Mouse (Mus musculus) heart, embryonic 15.5 days (tissue): ENCODE measurements around the gene Rassf5. TPM values are rescaled to one million over a fixed set of nuclear protein-coding genes. Genes with fewer than 3 reads are reported as not detected.

Experiments used
- ATAC-seq: fragments of 200-750 bp; cut with Nextera tagmentation; replicated peaks from 2 replicates; pipeline ENCODE4 v1.8.0; 2017; ENCODE audit warnings: low read depth, moderate TSS enrichment; ENCODE audit not compliant: insufficient number of reproducible peaks, insufficient read depth, low FRiP score
- H3K27ac ChIP-seq: fragments of 300-500 bp; sonication (generic); 2 replicates; pipeline ENCODE4 v1.5.1; 2015; ENCODE audit warnings: mild to moderate bottlenecking, inconsistent platforms
- H3K27me3 ChIP-seq: fragments of 300-500 bp; sonication (generic); 2 replicates; pipeline ENCODE4 v1.6.1; 2015; ENCODE audit warnings: inconsistent platforms
- H3K36me3 ChIP-seq: fragments of 300-500 bp; sonication (generic); 2 replicates; pipeline ENCODE4 v1.6.1; 2015; ENCODE audit warnings: mild to moderate bottlenecking, inconsistent platforms
- H3K4me1 ChIP-seq: fragments of 300-500 bp; sonication (generic); replicated peaks from 2 replicates; pipeline ENCODE4 v1.6.1; 2015; ENCODE audit warnings: inconsistent platforms
- H3K4me2 ChIP-seq: fragments of 300-500 bp; sonication (generic); 2 replicates; pipeline ENCODE4 v1.6.1; 2015; ENCODE audit warnings: inconsistent platforms, mild to moderate bottlenecking, moderate library complexity
- H3K4me3 ChIP-seq: fragments of 300-500 bp; sonication (generic); 2 replicates; pipeline ENCODE4 v1.5.1; 2015; ENCODE audit warnings: mild to moderate bottlenecking, inconsistent platforms
- H3K9ac ChIP-seq: fragments of 300-500 bp; sonication (generic); 2 replicates; pipeline ENCODE4 v1.6.1; 2015; ENCODE audit warnings: mild to moderate bottlenecking, inconsistent platforms
- H3K9me3 ChIP-seq: fragments of 300-500 bp; sonication (generic); replicated peaks from 2 replicates; pipeline ENCODE4 v1.6.1; 2016; ENCODE audit warnings: inconsistent platforms
- WGBS: fragments of 180-500 bp; shearing (Covaris S2); methylation state at CpG from one replicate; pipeline ENCODE4 v1.1.7; 2015; ENCODE audit warnings: mixed read lengths; 5-methylcytosine and 5-hydroxymethylcytosine counted together
- polyA plus RNA-seq: library from polyadenylated mRNA; unstranded; fragments of >200 nt; fragmentation: Nextera tagmentation; extraction: Ambion mirVana; gene quantifications from 2 replicates; pipeline ENCODE4 v1.2.1, GENCODE M21; 2015

The Rassf5 gene
- polyA plus RNA-seq, 1 experiment from 2014 or later = 11.0 TPM

DNA sequence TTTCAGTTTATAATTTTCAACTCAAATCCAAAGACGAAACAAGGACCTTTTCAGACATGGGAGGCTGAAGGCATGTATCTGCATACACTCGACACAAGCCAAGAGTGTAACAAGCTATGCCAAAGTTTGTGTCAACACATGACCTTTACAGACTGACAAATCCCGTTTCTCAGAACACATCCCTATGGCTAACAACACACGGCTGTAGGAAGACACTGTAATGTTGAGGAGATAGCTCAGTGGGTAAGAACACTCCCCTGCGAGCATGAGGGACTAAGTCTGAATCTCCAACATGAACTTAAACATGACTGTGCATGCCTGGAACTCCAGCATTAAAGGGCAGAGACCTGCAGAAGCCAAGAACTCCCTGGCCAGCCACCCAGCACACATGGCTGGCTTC, 38.7 kb downstream of the Rassf5 start:
- Histone ChIP-seq H3K27ac (no peak overlapping the region), H3K4me2 (no peak overlapping the region), H3K4me1 (peaks cover 4% of the 10 kb centered on the region; the same call in 1 of the 2 replicates), H3K36me3 (no peaks in the 10 kb centered on the region), H3K9me3 (no peaks in the 10 kb centered on the region), H3K9ac (no peak overlapping the region), H3K4me3 (no peak overlapping the region), H3K27me3 (no peaks in the 10 kb centered on the region)
- ATAC-seq = no peak
- WGBS = 66% methylated on average over 5 of the region's 5 CpGs

DNA sequence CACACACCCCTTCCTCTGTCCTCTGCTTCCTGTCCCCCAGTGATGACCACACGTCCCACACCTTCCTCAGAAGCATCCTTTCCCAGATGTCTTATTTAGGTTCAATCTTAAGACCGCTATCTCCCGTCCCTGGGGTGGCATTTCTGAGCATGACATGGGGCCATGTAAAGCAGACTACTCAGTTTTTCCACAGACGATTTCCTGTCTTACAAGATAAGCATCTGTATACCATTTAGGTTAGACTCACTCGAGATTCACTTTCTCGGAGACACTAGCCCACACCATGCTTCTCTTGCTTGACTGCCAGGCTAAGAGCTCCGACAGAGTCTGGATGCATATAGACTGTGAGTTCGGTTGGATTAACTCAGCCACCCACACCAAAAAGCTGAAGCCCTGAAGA, 40.6 kb downstream of the Rassf5 start:
- Histone ChIP-seq H3K4me2 (no peak overlapping the region), H3K36me3 (no peaks in the 10 kb centered on the region), H3K4me3 (no peak overlapping the region), H3K9me3 (no peaks in the 10 kb centered on the region), H3K27ac (no peak overlapping the region), H3K9ac (no peak overlapping the region), H3K4me1 (peaks cover 12% of the 10 kb centered on the region), H3K27me3 (no peaks in the 10 kb centered on the region)
- 68% methylated on average over 8 of the region's 8 CpGs for WGBS
- no peak for ATAC-seq

DNA sequence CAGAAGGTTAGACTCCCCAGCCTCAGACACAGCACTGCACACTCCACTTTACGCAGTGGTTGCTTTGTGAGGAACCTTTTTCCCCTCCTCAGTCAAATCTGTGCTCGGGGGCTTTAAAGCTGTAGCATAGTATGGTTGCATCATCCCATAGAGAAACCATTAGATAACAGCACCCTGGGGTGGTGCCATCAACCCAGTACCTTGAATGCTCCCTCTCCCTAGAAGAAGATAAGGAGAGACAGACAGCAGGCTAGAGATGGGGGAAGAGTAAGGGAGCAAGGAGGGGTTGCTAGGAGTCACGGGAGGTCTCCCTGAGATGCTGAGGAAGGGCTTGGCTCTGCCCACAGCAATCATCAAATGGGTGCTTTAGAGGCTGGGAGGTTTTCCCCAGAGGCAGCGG, 43.7 kb downstream of the Rassf5 start:
- Histone ChIP-seq H3K27ac (no peak overlapping the region), H3K9me3 (no peaks in the 10 kb centered on the region), H3K4me3 (no peak overlapping the region), H3K36me3 (no peaks in the 10 kb centered on the region), H3K4me2 (no peak overlapping the region), H3K27me3 (no peaks in the 10 kb centered on the region), H3K9ac (no peak overlapping the region), H3K4me1 (peaks cover 20% of the 10 kb centered on the region)
- ATAC-seq = no peak
- 74% methylated on average over 4 of the region's 4 CpGs for WGBS

- Histone ChIP-seq H3K9ac (no peak overlapping the region), H3K36me3 (no peaks in the 10 kb centered on the region), H3K4me1 (peaks cover 21% of the 10 kb centered on the region), H3K27ac (peak overlapping the region; percentile 47; the same call in 1 of the 2 replicates), H3K27me3 (no peaks in the 10 kb centered on the region), H3K4me3 (no peak overlapping the region), H3K9me3 (no peaks in the 10 kb centered on the region), H3K4me2 (no peak overlapping the region)
- WGBS = 58% methylated on average over 10 of the region's 10 CpGs
- ATAC-seq = no peak; the same call in 1 of the 2 replicates
These were observed 44.5 kb downstream of the Rassf5 start for GRCm38 (mm10) chr1:131200588-131200987.

DNA sequence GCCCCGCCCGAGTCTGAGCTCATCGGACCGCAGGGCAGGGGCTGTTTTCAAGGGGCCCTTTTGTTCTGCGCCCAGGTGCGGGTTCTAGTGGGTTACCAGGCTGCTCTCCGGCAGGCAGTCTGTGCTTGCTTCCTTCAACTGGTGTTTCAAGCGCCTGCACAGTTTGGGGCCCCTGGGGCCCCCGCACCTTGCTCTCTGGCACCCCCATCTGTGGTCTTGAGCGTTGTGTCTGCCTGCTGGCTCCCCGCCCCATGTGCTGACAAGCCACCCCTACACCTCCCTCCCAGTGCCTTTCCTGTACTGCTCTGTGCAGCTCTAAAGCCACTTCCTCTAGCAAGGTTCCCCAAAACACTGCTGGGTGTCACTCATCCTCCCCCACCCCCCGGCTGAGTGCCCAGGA, 45.1 kb downstream of the Rassf5 start:
- H3K4me1 ChIP-seq = peaks cover 21% of the 10 kb centered on the region
- no peak overlapping the region for H3K4me2 ChIP-seq
- H3K9me3 ChIP-seq = no peaks in the 10 kb centered on the region
- WGBS = 65% methylated on average over 12 of the region's 12 CpGs
- ATAC-seq = no peak; the same call in 1 of the 2 replicates
- H3K27ac ChIP-seq = peak overlapping the region; percentile 47
- H3K36me3 ChIP-seq = no peaks in the 10 kb centered on the region
- H3K4me3 ChIP-seq = peak overlapping the region; percentile 26; the same call in 1 of the 2 replicates
- H3K27me3 ChIP-seq = no peaks in the 10 kb centered on the region
- no peak overlapping the region for H3K9ac ChIP-seq

DNA sequence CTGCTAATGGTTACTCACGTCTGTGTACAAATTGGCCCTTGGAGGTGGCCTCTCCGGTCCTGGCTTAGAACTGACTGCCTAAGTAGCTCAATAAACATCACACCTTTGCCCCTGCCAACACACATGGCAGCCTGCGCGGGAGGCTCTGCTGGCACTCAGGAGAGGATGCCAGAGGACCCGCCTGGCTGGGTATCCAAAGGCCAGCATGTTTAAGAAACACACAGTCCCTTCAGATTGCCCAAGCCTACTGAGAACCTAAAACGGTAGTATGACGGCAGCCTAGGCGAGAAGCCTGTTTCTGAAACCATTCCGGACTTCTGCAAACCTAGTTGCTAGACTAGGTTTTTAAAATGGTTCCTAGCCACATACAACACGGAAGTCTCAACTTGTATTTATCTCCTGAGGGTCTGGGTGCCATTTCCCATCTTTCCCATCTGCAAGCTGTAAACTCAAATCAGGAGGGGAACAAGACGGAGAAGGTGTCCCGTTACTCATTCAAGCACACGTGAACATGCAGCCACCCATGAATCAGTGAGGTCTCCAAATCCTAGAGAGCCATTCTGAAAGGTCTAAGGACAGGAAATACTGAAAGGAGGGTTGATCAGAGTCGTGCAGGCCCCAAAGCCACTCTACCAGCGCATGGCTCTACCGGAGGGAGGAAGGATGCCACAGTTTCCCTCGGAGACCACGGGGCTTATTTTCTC, 45.8 kb downstream of the Rassf5 start:
- 76% methylated on average over 18 of the region's 18 CpGs for WGBS
- Histone ChIP-seq H3K27ac (peak overlapping the region; percentile 47), H3K36me3 (no peaks in the 10 kb centered on the region), H3K4me3 (peak overlapping the region; percentile 26; the same call in 1 of the 2 replicates), H3K4me1 (peaks cover 21% of the 10 kb centered on the region), H3K4me2 (no peak overlapping the region; the same call in 1 of the 2 replicates), H3K9me3 (no peaks in the 10 kb centered on the region), H3K27me3 (no peaks in the 10 kb centered on the region), H3K9ac (no peak overlapping the region)
- ATAC-seq = no peak

GRCm38 (mm10) chr1:131198417-131198960, 46.6 kb downstream of the Rassf5 start:
- H3K9ac ChIP-seq = no peak overlapping the region
- H3K4me3 ChIP-seq = peak overlapping the region; percentile 26; the same call in 1 of the 2 replicates
- no peak overlapping the region for H3K27ac ChIP-seq
- peaks cover 24% of the 10 kb centered on the region for H3K4me1 ChIP-seq
- 71% methylated on average over 9 of the region's 9 CpGs for WGBS
- no peak for ATAC-seq
- H3K36me3 ChIP-seq = no peaks in the 10 kb centered on the region
- peak overlapping the region; percentile 12; the same call in 1 of the 2 replicates for H3K4me2 ChIP-seq
- no peaks in the 10 kb centered on the region for H3K9me3 ChIP-seq
- H3K27me3 ChIP-seq = no peaks in the 10 kb centered on the region

GRCm38 (mm10) chr1:131196107-131196506, 49.0 kb downstream of the Rassf5 start:
- no peak overlapping the region for H3K4me3 ChIP-seq
- no peak for ATAC-seq
- peaks cover 20% of the 10 kb centered on the region for H3K4me1 ChIP-seq
- WGBS = 50% methylated on average over 2 of the region's 2 CpGs
- no peaks in the 10 kb centered on the region for H3K27me3 ChIP-seq
- H3K4me2 ChIP-seq = no peak overlapping the region
- no peak overlapping the region for H3K9ac ChIP-seq
- no peak overlapping the region for H3K27ac ChIP-seq
- no peaks in the 10 kb centered on the region for H3K36me3 ChIP-seq
- H3K9me3 ChIP-seq = no peaks in the 10 kb centered on the region

DNA sequence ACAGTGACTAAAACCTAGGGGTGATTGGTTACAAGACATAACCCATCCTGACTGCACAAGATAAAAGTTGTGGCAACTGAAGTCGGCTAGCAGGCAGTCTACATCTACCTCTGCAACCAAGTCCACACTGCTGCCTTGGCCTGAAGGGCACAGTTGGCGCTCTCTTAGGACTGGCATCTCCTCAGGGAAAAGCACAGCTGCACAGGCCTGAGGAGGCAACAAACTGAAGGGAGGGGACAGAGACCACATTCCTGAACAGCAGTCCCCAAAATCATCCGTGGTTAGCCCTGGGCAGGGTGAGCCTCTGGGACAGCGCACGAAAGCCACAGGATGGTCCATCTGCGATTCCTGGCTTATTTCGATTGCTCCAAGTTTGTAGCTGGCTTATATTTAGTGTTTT, 49.4 kb downstream of the Rassf5 start:
- Histone ChIP-seq H3K9me3 (no peaks in the 10 kb centered on the region), H3K4me1 (peaks cover 20% of the 10 kb centered on the region), H3K4me3 (no peak overlapping the region), H3K9ac (no peak overlapping the region), H3K27me3 (no peaks in the 10 kb centered on the region), H3K27ac (no peak overlapping the region), H3K36me3 (no peaks in the 10 kb centered on the region), H3K4me2 (no peak overlapping the region)
- 76% methylated on average over 7 of the region's 7 CpGs for whole genome bisulfite sequencing
- ATAC-seq = no peak

- no peak overlapping the region for H3K4me3 ChIP-seq
- no peaks in the 10 kb centered on the region for H3K27me3 ChIP-seq
- no peak overlapping the region for H3K9ac ChIP-seq
- no peaks in the 10 kb centered on the region for H3K9me3 ChIP-seq
- H3K36me3 ChIP-seq = no peaks in the 10 kb centered on the region
- H3K4me1 ChIP-seq = peaks cover 18% of the 10 kb centered on the region
- 48% methylated on average over 3 of the region's 3 CpGs for WGBS
- no peak for ATAC-seq
- H3K4me2 ChIP-seq = no peak overlapping the region
- H3K27ac ChIP-seq = no peak overlapping the region
These were observed 51.3 kb downstream of the Rassf5 start for GRCm38 (mm10) chr1:131193746-131194145.

DNA sequence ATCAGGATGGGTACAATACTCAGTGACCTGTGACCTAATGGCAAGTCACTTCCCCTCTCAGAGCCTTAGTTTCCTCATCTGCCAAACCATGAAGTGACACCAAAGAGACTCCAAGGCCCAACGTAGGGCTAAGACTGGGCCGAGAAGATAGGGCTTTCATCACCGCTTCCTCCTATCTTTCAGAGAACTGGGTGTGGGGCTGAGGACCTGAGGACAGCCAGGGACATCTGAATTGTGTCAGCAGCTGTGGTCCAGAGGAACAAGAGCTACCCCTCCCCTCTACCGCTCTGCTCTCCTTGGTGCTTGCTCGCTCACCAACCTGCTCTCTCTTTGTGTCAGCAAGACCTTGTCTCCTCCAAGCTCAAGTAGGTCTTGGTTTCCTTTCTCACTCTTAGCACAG, 56.4 kb downstream of the Rassf5 start:
- Histone ChIP-seq H3K36me3 (no peaks in the 10 kb centered on the region), H3K27ac (no peak overlapping the region), H3K4me2 (no peak overlapping the region), H3K27me3 (no peaks in the 10 kb centered on the region), H3K9ac (no peak overlapping the region), H3K4me3 (no peak overlapping the region), H3K4me1 (peaks cover 40% of the 10 kb centered on the region), H3K9me3 (no peaks in the 10 kb centered on the region)
- WGBS = 56% methylated on average over 5 of the region's 5 CpGs
- ATAC-seq = no peak

GRCm38 (mm10) chr1:131187856-131188255, 57.2 kb downstream of the Rassf5 start:
- Histone ChIP-seq H3K9me3 (no peaks in the 10 kb centered on the region), H3K27me3 (no peaks in the 10 kb centered on the region), H3K4me1 (peaks cover 42% of the 10 kb centered on the region), H3K27ac (no peak overlapping the region), H3K4me3 (no peak overlapping the region), H3K9ac (no peak overlapping the region), H3K4me2 (no peak overlapping the region), H3K36me3 (no peaks in the 10 kb centered on the region)
- 89% methylated on average over 5 of the region's 5 CpGs for WGBS
- no peak for ATAC-seq
